Mouse (Mus musculus): ENCODE results near the gene Hrasls5. TPM values are rescaled to one million over a fixed set of nuclear protein-coding genes. Genes with fewer than 3 reads are reported as not detected.

Hrasls5 gene
- under 1 TPM in 1 of 2 experiments, not detected in 1; 0.06 TPM for polyA plus RNA-seq (2012; fragmentation: generic; extraction: Trizol)

GRCm38 (mm10) chr19:7611942-7612757, at the start of gene Hrasls5:
Gene Hrasls5 (plus strand): TSS chr19:7612541.

GRCm38 (mm10) chr19:7606801-7607689, 5.3 kb upstream of the Hrasls5 start, which contains the start of gene Lgals12:
Gene Lgals12 (minus strand): TSS chr19:7607193.

Other genes with a start within 250 kb of the Hrasls5 start
- gene Spindoc, start 229.5 kb upstream of the Hrasls5 start, polyA plus RNA-seq (2012; fragmentation: generic; extraction: Trizol): 10 to 100 TPM; 16.9 to 20.6 TPM
- 10 to 100 TPM in 1 of 2 experiments, 1 to 10 TPM in 1; 4.4 to 38.3 TPM for gene 2700081O15Rik, start 194.9 kb upstream of the Hrasls5 start, polyA plus RNA-seq (2012; fragmentation: generic; extraction: Trizol)
- 10 to 100 TPM; 31.3 to 87.5 TPM for gene Rtn3, start 129.3 kb upstream of the Hrasls5 start, polyA plus RNA-seq (2012; fragmentation: generic; extraction: Trizol)
- 10 to 100 TPM in 1 of 2 experiments, 1 to 10 TPM in 1; 2.1 to 18.7 TPM for gene Atl3, start 118.5 kb upstream of the Hrasls5 start, polyA plus RNA-seq (2012; fragmentation: generic; extraction: Trizol)
- 10 to 100 TPM; 13.2 to 19.5 TPM for gene Pla2g16, start 55.1 kb upstream of the Hrasls5 start, polyA plus RNA-seq (2012; fragmentation: generic; extraction: Trizol)
- gene Lgals12, start 5.3 kb upstream of the Hrasls5 start, polyA plus RNA-seq (2012; fragmentation: generic; extraction: Trizol): not detected
- gene Slc22a19, start 98.8 kb downstream of the Hrasls5 start, polyA plus RNA-seq (2012; fragmentation: generic; extraction: Trizol): not detected
- gene Slc22a26, start 190.1 kb downstream of the Hrasls5 start, polyA plus RNA-seq (2012; fragmentation: generic; extraction: Trizol): not detected

Measured in C3H10T1/2 (cell line).